Mouse (Mus musculus) heart, adult 2 months (tissue): ENCODE measurements at regions not wholly inside any gene's neighbourhood (a gene's known extent, or its start where the extent isn't known, plus 50 kb on each side); places are given as distances from the start of the nearest gene placed in this dataset.

Experiments used
- CTCF ChIP-seq: fragments of 200-600 bp; IDR thresholded peaks from 2 replicates; pipeline ENCODE4 v1.8.1; 2022; ENCODE audit warnings: antibody characterized with exemption, mild to moderate bottlenecking, moderate library complexity
- EP300 ChIP-seq: fragments of 200-500 bp; IDR thresholded peaks from 2 replicates; pipeline ENCODE4 v1.6.1; 2011; ENCODE audit warnings: low read depth, low read length, control low read depth; ENCODE audit not compliant: insufficient read depth
- POLR2A ChIP-seq: fragments of 200-500 bp; IDR thresholded peaks from 2 replicates; pipeline ENCODE4 v1.6.1; 2011; ENCODE audit warnings: mild to moderate bottlenecking, low read depth, low read length, control low read depth; ENCODE audit not compliant: insufficient read depth

GRCm38 (mm10) chr9:41611534-41612451 is 450.3 kb upstream of the Ubash3b start:
- no peak for TF ChIP-seq POLR2A
- no peak for TF ChIP-seq EP300
- TF ChIP-seq CTCF = no peak
